Mouse (Mus musculus) G1E (cell line): ENCODE results near the gene Bmf. TPM values are rescaled to one million over a fixed set of nuclear protein-coding genes. Genes with fewer than 3 reads are reported as not detected.

ENCODE experiments used
- ATAC-seq: 2 replicates; pipeline ENCODE4 v1.8.0; 2016; ENCODE audit warnings: mild to moderate bottlenecking; ENCODE audit not compliant: insufficient number of reproducible peaks, poor library complexity, low FRiP score, severe bottlenecking; ENCODE audit errors: extremely low read depth
- DNase-seq: peaks from one replicate; pipeline ENCODE4 v3.0.0; 2012; ENCODE audit warnings: low spot score
- H3K27me3 ChIP-seq: 2 replicates; pipeline ENCODE4 v1.6.1; 2012; ENCODE audit warnings: mild to moderate bottlenecking, low read length, inconsistent platforms; ENCODE audit not compliant: insufficient read depth
- H3K36me3 ChIP-seq: replicated peaks from 2 replicates; pipeline ENCODE3; 2012; ENCODE audit warnings: mild to moderate bottlenecking, inconsistent platforms
- H3K4me1 ChIP-seq: 2 replicates; pipeline ENCODE4 v1.6.1; 2012; ENCODE audit warnings: low read depth, low read length, inconsistent platforms, mixed read lengths; ENCODE audit not compliant: insufficient read depth
- H3K4me3 ChIP-seq: 2 replicates; pipeline ENCODE4 v1.5.1; 2012; ENCODE audit warnings: low read depth, mild to moderate bottlenecking, inconsistent platforms, low read length, moderate library complexity, mixed read lengths
- H3K9me3 ChIP-seq: replicated peaks from 2 replicates; pipeline ENCODE4 v1.6.1; 2012; ENCODE audit warnings: inconsistent platforms
- CTCF ChIP-seq: IDR thresholded peaks from 2 replicates; pipeline ENCODE4 v1.5.1; 2012; ENCODE audit warnings: low read depth, low read length, inconsistent platforms, mixed read lengths
- GATA1 ChIP-seq: IDR thresholded peaks from 2 replicates; pipeline ENCODE4 v1.6.1; 2012; ENCODE audit warnings: borderline replicate concordance, low read length, inconsistent platforms, mixed read lengths
- GATA2 ChIP-seq: IDR thresholded peaks from 2 replicates; pipeline ENCODE4 v1.6.1; 2012; ENCODE audit warnings: low read depth, low read length, inconsistent platforms, borderline replicate concordance
- POLR2AphosphoS5 ChIP-seq: IDR thresholded peaks from 2 replicates; pipeline ENCODE4 v1.6.1; 2012; ENCODE audit warnings: low read depth, low read length, inconsistent platforms; ENCODE audit not compliant: insufficient replicate concordance
- TAL1 ChIP-seq: conservative IDR thresholded peaks from 2 replicates; pipeline ENCODE4 v1.6.1; 2012; ENCODE audit warnings: low read depth, low read length, inconsistent platforms, mixed read lengths
- polyA plus RNA-seq: library from polyadenylated mRNA; stranded (reverse); fragments of >175 nt; gene quantifications from 2 replicates; pipeline ENCODE4 v1.2.3, GENCODE M21; 2012
- total RNA-seq, 2 experiments: library from RNA; stranded (forward) in 1 of 2; stranded (reverse) in 1 of 2; fragments of 200-1000 nt in 1 of 2; fragments of >200 nt in 1 of 2; fragmentation: Nextera tagmentation in 1 of 2; gene quantifications; 2 replicates each; pipeline ENCODE4 v1.2.3; 2014 to 2017

The Bmf gene
- total and polyA plus RNA-seq, 3 experiments, result 0.16 TPM; not detected in 2

DNA sequence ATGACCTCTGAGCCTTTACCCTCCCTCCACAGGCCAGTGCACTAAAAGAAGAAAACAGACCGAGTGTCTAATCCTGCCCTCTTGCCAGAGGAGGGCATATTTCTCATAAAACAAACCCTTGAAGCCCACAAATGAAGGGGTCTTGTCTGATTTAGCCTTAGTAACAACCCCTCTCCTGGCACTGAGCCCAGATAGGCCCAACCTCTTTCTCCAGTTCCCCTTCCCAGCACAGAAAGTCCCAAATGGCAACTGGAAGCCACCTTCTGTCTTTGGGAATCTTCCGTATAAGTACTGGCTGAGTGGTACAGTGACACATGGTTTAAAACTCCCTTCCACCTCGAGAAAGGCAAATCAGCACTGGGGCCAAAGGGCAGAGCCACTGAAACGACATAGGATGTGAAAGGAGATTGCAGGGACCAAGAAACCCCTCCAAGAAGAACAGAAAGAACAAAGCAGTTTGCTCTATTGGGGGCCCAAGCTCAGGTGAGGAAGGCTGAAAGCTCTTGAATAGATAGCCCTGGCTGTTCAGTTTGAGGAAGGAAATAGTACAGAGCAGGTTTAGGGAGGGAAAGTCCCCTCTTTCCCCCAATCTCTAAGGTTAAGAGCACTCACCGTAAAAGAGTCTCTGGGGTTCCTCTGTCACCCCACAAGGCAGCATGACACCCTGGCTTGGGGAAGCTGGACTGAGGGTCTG lies 3.2 kb downstream of the Bmf start:
- Histone ChIP-seq H3K27me3 (peaks cover 76% of the 10 kb centered on the region), H3K4me3 (no peak overlapping the region), H3K4me1 (peaks cover 10% of the 10 kb centered on the region), H3K9me3 (no peaks in the 10 kb centered on the region), H3K36me3 (no peaks in the 10 kb centered on the region)
- ATAC-seq, result no peak
- no peak for TF ChIP-seq CTCF
- no peak for TF ChIP-seq GATA1
- no peak for TF ChIP-seq TAL1
- no peak for TF ChIP-seq GATA2
- TF ChIP-seq POLR2AphosphoS5, result no peak
- no peak for DNase-seq

DNA sequence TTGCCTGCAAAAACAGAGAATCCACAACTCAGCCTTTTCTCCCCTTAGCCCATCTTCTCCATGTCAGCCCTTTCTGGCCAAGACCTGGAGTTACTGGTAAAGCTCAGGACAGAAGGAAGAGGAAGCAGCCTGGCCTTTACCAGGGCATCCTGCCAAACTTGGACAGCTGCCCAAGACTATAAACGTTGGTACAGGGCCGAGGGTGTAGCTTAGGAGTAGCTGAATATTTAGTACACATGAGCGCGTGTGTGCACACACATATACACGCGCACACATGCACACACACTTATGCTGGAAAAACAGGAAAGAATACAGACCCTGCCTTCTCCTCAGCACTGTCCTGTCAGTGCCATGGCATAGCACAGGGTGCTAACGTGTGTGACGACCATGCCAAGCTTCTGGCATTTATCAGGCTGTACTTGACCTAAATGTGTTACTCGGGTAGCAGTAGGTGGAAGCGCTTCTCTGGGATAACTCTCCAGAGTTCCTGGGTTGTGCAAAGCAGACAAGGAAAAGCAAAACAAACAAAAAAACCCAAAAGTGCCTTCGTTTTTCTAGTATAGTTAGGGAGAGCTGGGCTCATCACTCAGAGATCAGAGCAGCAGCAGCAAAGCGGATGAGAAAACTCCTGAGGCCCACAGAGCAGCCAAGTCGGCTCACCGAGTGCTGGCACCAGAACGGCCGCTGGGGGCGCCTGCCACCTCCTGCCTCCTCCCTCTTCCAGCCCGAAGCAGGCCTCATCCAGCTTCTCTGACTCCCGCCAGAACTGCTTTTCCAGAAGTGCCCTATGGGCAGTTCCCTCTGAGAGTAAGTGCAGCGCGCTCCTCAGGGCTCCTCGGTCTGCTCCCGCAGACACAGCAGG lies 4.0 kb downstream of the Bmf start:
- DNase-seq, result peak; percentile 54
- H3K27me3 ChIP-seq, result peaks cover 83% of the 10 kb centered on the region
- no peak overlapping the region for H3K4me3 ChIP-seq
- H3K36me3 ChIP-seq, result no peaks in the 10 kb centered on the region
- no peaks in the 10 kb centered on the region for H3K9me3 ChIP-seq
- peak; percentile 28; the same call in 1 of the 2 replicates for TF ChIP-seq CTCF
- TF ChIP-seq TAL1, result no peak
- ATAC-seq, result peak; percentile 49; the same call in 1 of the 2 replicates
- H3K4me1 ChIP-seq, result peaks cover 10% of the 10 kb centered on the region

DNA sequence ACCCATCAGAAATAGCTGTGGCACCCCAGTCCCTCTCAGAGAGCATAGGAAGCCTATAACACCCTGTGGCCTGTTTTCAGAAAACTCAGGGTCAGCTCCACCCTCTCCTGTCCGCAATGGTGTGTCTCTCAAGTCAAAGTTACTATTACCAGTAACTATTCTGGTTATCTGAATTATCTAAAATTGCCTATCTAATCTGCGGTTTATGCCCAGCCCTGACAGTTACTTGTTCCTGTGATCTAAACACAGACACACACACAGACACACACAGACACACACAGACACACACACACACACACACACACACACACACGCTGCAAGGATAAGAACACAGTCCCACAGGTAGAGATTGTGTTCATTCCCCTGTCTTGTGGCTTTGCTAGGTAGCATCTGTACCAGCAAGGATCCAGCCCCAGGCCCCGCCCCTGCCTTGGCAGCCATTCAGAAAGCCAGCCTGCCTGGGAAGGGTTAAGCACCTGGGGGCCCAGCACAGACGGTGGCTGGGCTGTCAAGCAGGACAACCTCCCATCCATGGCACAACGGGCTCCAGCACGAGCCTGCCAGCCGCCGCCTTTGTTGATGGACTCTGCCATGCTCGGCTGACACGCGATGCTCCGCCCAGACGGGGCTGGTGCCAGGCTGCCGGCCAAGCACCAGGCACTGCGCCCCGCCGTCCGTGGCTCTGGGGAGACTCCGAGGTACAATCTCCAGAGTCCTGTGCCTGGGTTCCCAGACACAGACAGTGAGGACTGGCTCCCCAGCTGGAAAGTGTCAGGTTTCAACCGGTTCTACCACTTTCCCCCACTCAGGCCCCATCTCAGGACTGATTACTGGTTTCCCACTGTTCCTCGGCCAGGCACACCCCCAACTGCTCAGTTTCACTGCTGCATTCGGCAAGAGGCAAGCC lies 5.3 kb downstream of the Bmf start:
- peaks cover 10% of the 10 kb centered on the region for H3K4me1 ChIP-seq
- no peak for TF ChIP-seq TAL1
- no peak for TF ChIP-seq GATA2
- no peak for TF ChIP-seq GATA1
- no peak for TF ChIP-seq CTCF
- TF ChIP-seq POLR2AphosphoS5, result no peak
- H3K36me3 ChIP-seq, result no peaks in the 10 kb centered on the region
- H3K27me3 ChIP-seq, result peaks cover 82% of the 10 kb centered on the region
- H3K9me3 ChIP-seq, result no peaks in the 10 kb centered on the region
- H3K4me3 ChIP-seq, result peak overlapping the region; percentile 59; the same call in 1 of the 2 replicates
- DNase-seq, result peak; percentile 11
- no peak for ATAC-seq

DNA sequence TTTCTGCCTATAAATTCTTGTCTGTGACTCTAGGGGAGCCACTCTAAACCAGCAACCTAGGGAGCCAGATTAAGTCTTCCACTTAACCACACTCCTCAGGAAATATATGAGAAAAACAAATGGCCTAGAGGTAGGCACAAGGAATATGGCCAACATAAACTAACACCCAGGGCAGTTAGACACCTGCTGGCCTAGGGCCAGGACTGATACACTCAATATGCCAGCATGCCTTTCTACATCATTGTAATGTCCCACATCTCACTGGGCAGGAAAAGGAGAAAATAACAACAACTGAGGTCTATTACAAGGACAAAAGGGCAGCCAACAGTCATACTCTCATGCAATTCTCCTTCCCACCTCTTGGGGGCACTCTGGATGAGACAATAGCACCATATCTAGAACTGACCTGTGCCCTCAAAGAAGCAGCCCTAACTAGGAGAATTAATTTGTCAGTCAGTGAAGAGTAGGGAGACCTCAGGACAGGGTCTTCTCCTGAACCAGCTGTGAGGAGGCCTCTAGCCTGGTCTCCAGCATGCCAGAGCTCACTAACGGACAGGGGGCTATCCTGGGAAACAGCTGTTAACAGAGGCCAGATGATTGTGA lies 6.4 kb downstream of the Bmf start:
- Histone ChIP-seq H3K4me1 (peaks cover 10% of the 10 kb centered on the region), H3K27me3 (peaks cover 71% of the 10 kb centered on the region), H3K36me3 (no peaks in the 10 kb centered on the region), H3K4me3 (no peak overlapping the region), H3K9me3 (no peaks in the 10 kb centered on the region)
- no peak for ATAC-seq
- DNase-seq, result no peak
- TF ChIP-seq POLR2AphosphoS5 (no peak), GATA2 (no peak), CTCF (peak; percentile 21; the same call in 1 of the 2 replicates)

DNA sequence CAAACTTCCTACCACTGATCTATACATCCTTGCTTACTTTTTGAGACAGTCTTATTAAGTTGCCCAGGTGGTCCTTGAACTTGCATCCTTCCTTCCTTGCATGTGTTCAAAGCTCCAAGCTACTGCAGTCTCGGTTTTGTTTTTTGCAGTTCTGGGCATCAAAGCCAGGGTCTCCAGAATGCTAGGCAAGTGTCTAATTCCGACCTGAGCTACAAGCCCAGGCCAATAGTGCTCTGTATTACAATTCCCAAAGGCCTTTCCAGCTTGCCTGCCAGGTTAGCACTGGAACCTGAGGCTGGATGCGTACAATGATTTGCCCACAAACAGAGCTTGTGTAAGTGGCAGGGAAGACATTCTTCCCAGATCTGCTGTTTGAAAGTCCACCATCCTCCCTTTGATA lies 7.8 kb downstream of the Bmf start:
- Histone ChIP-seq H3K4me3 (no peak overlapping the region), H3K9me3 (no peaks in the 10 kb centered on the region), H3K36me3 (no peaks in the 10 kb centered on the region), H3K27me3 (peaks cover 60% of the 10 kb centered on the region), H3K4me1 (peaks cover 10% of the 10 kb centered on the region)
- TF ChIP-seq GATA2 (no peak), POLR2AphosphoS5 (no peak), CTCF (no peak), TAL1 (no peak), GATA1 (no peak)
- ATAC-seq (no peak), DNase-seq (no peak)
